Comparison of ENCODE assay signal across 10 mouse cellular contexts in the genomic region with DNA sequence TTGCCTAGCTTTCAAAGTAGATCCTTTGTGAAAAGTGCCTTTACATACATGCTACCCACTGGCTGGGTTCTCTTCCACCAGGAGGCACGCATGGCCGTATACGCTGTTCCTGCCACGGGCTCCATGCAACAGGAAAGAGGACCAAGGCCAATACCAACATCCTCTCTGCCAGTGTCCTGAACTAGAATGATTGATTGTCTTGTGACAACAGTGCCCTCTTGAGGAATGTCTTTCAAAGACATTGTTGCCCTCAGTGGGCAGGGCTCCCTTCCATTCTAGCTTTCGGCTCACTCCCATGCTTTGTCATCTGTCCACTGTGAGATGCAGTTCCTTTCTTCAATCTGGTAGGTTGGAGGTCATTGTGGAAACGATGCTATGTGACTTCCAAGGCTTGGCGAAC. TPM values are rescaled to one million over a fixed set of nuclear protein-coding genes. Genes with fewer than 3 reads are reported as not detected.
DNase-seq lines count a peak whose midpoint lies in the region; ATAC-seq and TF ChIP-seq lines count a peak whose summit lies in the region.
"Had no signal": no experiment of that assay in that cellular context is flagged by ENCODE, and none has a peak within 500 bp of the region (broad histone marks: within the 10 kb centered on the region; RNA-seq: fewer than 3 reads in every experiment).

No protein-coding gene starts in this region.

- ATAC-seq in forebrain, embryonic 14.5 days, result no peak
- ATAC-seq in hematopoietic stem cell, adult 5-6 weeks (replicated peaks in 1 of 2; ENCODE audit: insufficient read depth in 1 of 2, low FRiP score in 2 of 2, low TSS enrichment in 1 of 2, low read depth in 1 of 2, poor library complexity in 2 of 2, severe bottlenecking in 2 of 2), result peak; percentile 27 to 51; a peak in 3 of 4 replicates
- ATAC-seq: forebrain, embryonic 15.5 days; midbrain, embryonic 13.5 days had no signal

- no peaks in the 10 kb centered on the region for H3K36me3 ChIP-seq in forebrain, embryonic 14.5 days (ENCODE audit: control insufficient read depth, insufficient read depth, low read length)
- H3K36me3 ChIP-seq in forebrain, embryonic 10.5 days (replicated peaks), result no peaks in the 10 kb centered on the region
- H3K36me3 ChIP-seq: forebrain, embryonic 15.5 days; midbrain, embryonic 13.5 days had no signal

- H3K27ac ChIP-seq in forebrain, embryonic 14.5 days (ENCODE audit: low read depth, low read length), result no peak overlapping the region
- H3K27ac ChIP-seq in forebrain, embryonic 10.5 days, result no peak overlapping the region
- no peak overlapping the region for H3K27ac ChIP-seq in left cerebral cortex, adult 2 months
- H3K27ac ChIP-seq: forebrain, embryonic 15.5 days; midbrain, embryonic 13.5 days had no signal

- H3K27me3 ChIP-seq in forebrain, embryonic 14.5 days (replicated peaks; ENCODE audit: control insufficient read depth, insufficient read depth, low read length), result no peaks in the 10 kb centered on the region
- no peaks in the 10 kb centered on the region for H3K27me3 ChIP-seq in forebrain, embryonic 10.5 days (ENCODE audit: poor library complexity, severe bottlenecking)
- H3K27me3 ChIP-seq: forebrain, embryonic 15.5 days; midbrain, embryonic 13.5 days had no signal

- intact Hi-C loops in left cerebral cortex, adult 2 months (cut with DNase I), result loop anchor here (5.0 kb wide), 1 partner anchor 157 kb away; no protein-coding TSS in a partner anchor

- H3K4me3 ChIP-seq in forebrain, embryonic 14.5 days (ENCODE audit: low read depth, low read length), result no peak overlapping the region
- no peak overlapping the region for H3K4me3 ChIP-seq in forebrain, embryonic 10.5 days
- H3K4me3 ChIP-seq in left cerebral cortex, adult 2 months, result no peak overlapping the region
- H3K4me3 ChIP-seq: forebrain, embryonic 15.5 days; midbrain, embryonic 13.5 days had no signal

- no peaks in the 10 kb centered on the region for H3K9me3 ChIP-seq in forebrain, embryonic 14.5 days (replicated peaks; ENCODE audit: control insufficient read depth, low read length)
- no peaks in the 10 kb centered on the region for H3K9me3 ChIP-seq in forebrain, embryonic 10.5 days
- H3K9me3 ChIP-seq: forebrain, embryonic 15.5 days; midbrain, embryonic 13.5 days had no signal

- H3K4me2 ChIP-seq in forebrain, embryonic 14.5 days (ENCODE audit: low read length), result no peak overlapping the region
- H3K4me2 ChIP-seq: forebrain, embryonic 15.5 days; midbrain, embryonic 13.5 days had no signal

- DNase-seq in forebrain, embryonic 14.5 days (ENCODE audit: low spot score), result peak; percentile 56
- no peak for DNase-seq in forebrain, embryonic 10.5 days (ENCODE audit: extremely low spot score, low spot score)
- DNase-seq in left cerebral cortex, adult 2 months (ENCODE audit: extremely low spot score in 1 of 2, low spot score in 2 of 2), result no peak
- DNase-seq in left cerebral cortex, adult 8-10 months (ENCODE audit: low spot score in 2 of 2), result no peak
- peak; percentile 53 for DNase-seq in Muller cell, postnatal 12 days (ENCODE audit: inconsistent ontology term)
- DNase-seq in spleen, postnatal 36 days (ENCODE audit: low spot score in 2 of 2), result no peak
- DNase-seq in right cerebral cortex, postnatal 14 days, result no peak

- no peak overlapping the region for H3K9ac ChIP-seq in forebrain, embryonic 14.5 days (ENCODE audit: low read length)
- H3K9ac ChIP-seq: forebrain, embryonic 15.5 days; midbrain, embryonic 13.5 days had no signal

- H3K4me1 ChIP-seq in forebrain, embryonic 14.5 days (ENCODE audit: control insufficient read depth, insufficient read depth, low read length), result no peaks in the 10 kb centered on the region
- peaks cover 5% of the 10 kb centered on the region for H3K4me1 ChIP-seq in forebrain, embryonic 10.5 days
- H3K4me1 ChIP-seq: forebrain, embryonic 15.5 days had no signal

- peak; percentile 61 for TF ChIP-seq CTCF in left cerebral cortex, adult 2 months (IDR thresholded peaks at IDR 0.05)

- WGBS in forebrain, embryonic 14.5 days, result 48% methylated on average over 7 of the region's 7 CpGs
- 73% methylated on average over 7 of the region's 7 CpGs for WGBS in forebrain, embryonic 10.5 days

RNA-seq across cellular contexts. Expression of a gene that starts 16.2 kb away (rescaled TPM):
- 129 and 130 TPM in 2 replicates for polyA plus RNA-seq in forebrain, embryonic 14.5 days (2014; fragmentation: Nextera tagmentation; extraction: Ambion mirVana)
- polyA plus RNA-seq in forebrain, embryonic 10.5 days (2016; fragmentation: Nextera tagmentation; extraction: Ambion mirVana), result 208 and 210 TPM in 2 replicates
- 10 to 100 TPM; 21.3 to 21.8 TPM for total RNA-seq in left cerebral cortex, adult 2 months (2021)
- total RNA-seq in left cerebral cortex, adult 8-10 months (2022), result 10 to 100 TPM; 22.6 to 27.0 (median 23.1) TPM
- total RNA-seq in hematopoietic stem cell, adult 5-6 weeks (2017), result 58.5 and 66.4 TPM in 2 replicates

RNA-seq across cellular contexts. Expression of a gene that starts 21.8 kb away (rescaled TPM):
- polyA plus RNA-seq in forebrain, embryonic 14.5 days (2014; fragmentation: Nextera tagmentation; extraction: Ambion mirVana), result 554 and 764 TPM in 2 replicates
- 939 and 953 TPM in 2 replicates for polyA plus RNA-seq in forebrain, embryonic 10.5 days (2016; fragmentation: Nextera tagmentation; extraction: Ambion mirVana)
- total RNA-seq in left cerebral cortex, adult 2 months (2021), result 10 to 100 TPM; 54.8 to 61.9 TPM
- 10 to 100 TPM; 47.4 to 75.1 (median 61.7) TPM for total RNA-seq in left cerebral cortex, adult 8-10 months (2022)
- 38.8 and 47.3 TPM in 2 replicates for total RNA-seq in hematopoietic stem cell, adult 5-6 weeks (2017)

RNA-seq across cellular contexts. Expression of a gene that starts 47.7 kb away (rescaled TPM):
- polyA plus RNA-seq in forebrain, embryonic 14.5 days (2014; fragmentation: Nextera tagmentation; extraction: Ambion mirVana), result 81.3 and 90.2 TPM in 2 replicates
- 73.5 and 78.3 TPM in 2 replicates for polyA plus RNA-seq in forebrain, embryonic 10.5 days (2016; fragmentation: Nextera tagmentation; extraction: Ambion mirVana)
- total RNA-seq in left cerebral cortex, adult 2 months (2021), result 100 to 1,000 TPM; 105 to 115 TPM
- 100 to 1,000 TPM; 115 to 118 (median 116) TPM for total RNA-seq in left cerebral cortex, adult 8-10 months (2022)
- 29.1 and 57.0 TPM in 2 replicates for total RNA-seq in hematopoietic stem cell, adult 5-6 weeks (2017)

RNA-seq across cellular contexts. Expression of a gene that starts 54.8 kb away (rescaled TPM):
- 299 and 325 TPM in 2 replicates for polyA plus RNA-seq in forebrain, embryonic 14.5 days (2014; fragmentation: Nextera tagmentation; extraction: Ambion mirVana)
- polyA plus RNA-seq in forebrain, embryonic 10.5 days (2016; fragmentation: Nextera tagmentation; extraction: Ambion mirVana), result 209 and 212 TPM in 2 replicates
- 100 to 1,000 TPM; 117 to 119 TPM for total RNA-seq in left cerebral cortex, adult 2 months (2021)
- 100 to 1,000 TPM in 2 of 4 experiments, 10 to 100 TPM in 2; 91.0 to 107 (median 99.9) TPM for total RNA-seq in left cerebral cortex, adult 8-10 months (2022)
- 129 and 187 TPM in 2 replicates for total RNA-seq in hematopoietic stem cell, adult 5-6 weeks (2017)

Comparison
In these comparisons a context has a peak if more than half of its experiments do, and no peak if none do; other contexts are left out.
1. DNase-seq: peak in forebrain, embryonic 14.5 days (single experiment) and Muller cell, postnatal 12 days (single experiment); none in forebrain, embryonic 10.5 days (single experiment), left cerebral cortex, adult 2 months (0 of 2), left cerebral cortex, adult 8-10 months (0 of 2), spleen, postnatal 36 days (0 of 2) and right cerebral cortex, postnatal 14 days (single experiment).